Mouse (Mus musculus) Patski (cell line): ENCODE data around the gene Crip3. TPM values are rescaled to one million over a fixed set of nuclear protein-coding genes. Genes with fewer than 3 reads are reported as not detected.

Source experiments
- ATAC-seq: fragments of 100-300 bp; one replicate; pipeline ENCODE4 v1.8.0; 2021
- CTCF ChIA-PET: fragments of 350-600 bp; sonication (Branson Sonifier 250); formaldehyde crosslinking; loops from one replicate; lab custom pipeline; 2022; ENCODE audit warnings: inconsistent platforms; lab: Charles Lee
- POLR2A ChIA-PET: fragments of 350-600 bp; sonication (Branson Sonifier 250); formaldehyde crosslinking; loops from one replicate; lab custom pipeline; 2022; ENCODE audit warnings: antibody characterized with exemption, inconsistent platforms; lab: Charles Lee
- DNase-seq: peaks from one replicate; pipeline ENCODE4 v3.0.0-alpha.2; 2011; ENCODE audit warnings: low read depth, low spot score
- H3K27me3 ChIP-seq: fragments of 371-371 bp; one replicate; pipeline ENCODE4 v1.5.1; 2021
- CTCF ChIP-seq: fragments of 100-300 bp; IDR thresholded peaks from one replicate; pipeline ENCODE4 v1.5.1; 2021
- in situ Hi-C: fragments of 300-500 bp; cut with MboI; formaldehyde crosslinking; loops from 3 replicates; pipeline ENCODE4 v1.11.1; 2018; ENCODE audit warnings: low pct_unique_long_range_greater_than_20kb, mixed read lengths
- polyA plus RNA-seq: library from polyadenylated mRNA; unstranded; gene quantifications from one replicate; pipeline ENCODE4 v1.2.3, GENCODE M21; 2021

Crip3 gene
- polyA plus RNA-seq, 1 experiment from 2014 or later: not detected

- no peaks in the 10 kb centered on the region for H3K27me3 ChIP-seq
- no peak for ATAC-seq
- in situ Hi-C loops: no loop called here
- ChIA-PET CTCF (interaction anchor here (1.3 kb wide), 1 partner anchor 10 kb away, joined by 4 read pairs; no protein-coding TSS in a partner anchor), POLR2A (no interaction called here)
- TF ChIP-seq CTCF: no peak
- no peak for DNase-seq
Observed at GRCm38 (mm10) chr17:46426496-46426895, 2.2 kb upstream of the Crip3 start.

DNA sequence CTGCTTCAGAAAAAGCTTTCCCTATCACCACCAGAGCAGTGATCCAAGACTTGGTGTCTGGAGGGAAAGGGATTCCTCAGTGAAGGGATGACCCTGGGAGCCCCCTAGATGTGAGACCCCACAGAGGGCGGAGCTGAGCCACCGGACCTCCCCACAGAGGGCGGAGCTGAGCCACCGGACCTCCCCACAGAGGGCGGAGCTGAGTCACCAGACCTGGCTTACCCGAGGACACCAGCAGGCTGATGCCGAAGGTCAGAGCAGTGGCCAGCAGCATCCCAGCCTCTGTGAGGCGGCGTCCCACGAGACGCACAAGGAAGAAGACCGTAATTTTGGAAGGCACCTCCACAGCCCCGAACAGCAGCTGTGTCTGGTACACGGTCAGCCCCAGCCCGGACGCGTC, 4.9 kb downstream of the Crip3 start:
- ATAC-seq (no peak), DNase-seq (no peak)
- ChIA-PET POLR2A (no interaction called here), CTCF (no interaction called here)
- TF ChIP-seq CTCF: no peak
- in situ Hi-C loops: no loop called here
- peaks cover 3% of the 10 kb centered on the region for H3K27me3 ChIP-seq

DNA sequence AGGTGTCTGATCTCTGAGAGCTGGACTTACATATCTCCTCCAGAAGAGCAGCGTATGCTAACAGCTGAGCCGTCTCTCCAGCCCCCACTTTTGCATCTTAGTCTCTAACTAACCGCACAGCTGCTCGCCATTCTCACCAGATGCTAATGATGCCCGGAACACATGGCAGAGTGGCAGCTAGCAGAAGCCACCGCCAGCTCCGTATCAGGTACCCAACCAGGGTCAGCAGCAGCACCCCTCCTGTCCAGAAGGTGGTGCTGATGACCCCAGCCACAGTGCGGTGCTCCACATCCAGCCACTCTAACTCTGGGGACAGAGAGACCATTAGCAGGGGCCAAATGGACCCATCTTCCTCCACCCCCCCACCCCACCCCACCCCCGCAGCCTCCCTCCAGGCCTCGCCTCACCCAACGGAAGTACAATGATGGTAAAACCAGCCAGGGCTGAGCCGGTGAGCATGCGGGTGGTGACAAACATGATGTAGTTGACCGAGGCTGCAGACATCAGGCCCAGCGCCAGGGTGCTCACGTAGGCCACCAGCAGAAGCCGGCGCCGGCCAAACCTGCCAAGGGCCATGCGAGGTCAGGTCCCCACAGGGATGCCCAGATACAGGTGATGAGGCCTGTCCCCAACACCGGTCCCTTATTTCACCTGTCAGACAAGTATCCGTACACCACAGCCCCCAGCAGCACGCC, 8.1 kb downstream of the Crip3 start:
- CTCF ChIA-PET: interaction anchor here (1.4 kb wide), 1 partner anchor 8 kb away, joined by 4 read pairs; the partner anchor contains the start of gene Crip3
- peaks cover 3% of the 10 kb centered on the region for H3K27me3 ChIP-seq
- in situ Hi-C loops: no loop called here

DNA sequence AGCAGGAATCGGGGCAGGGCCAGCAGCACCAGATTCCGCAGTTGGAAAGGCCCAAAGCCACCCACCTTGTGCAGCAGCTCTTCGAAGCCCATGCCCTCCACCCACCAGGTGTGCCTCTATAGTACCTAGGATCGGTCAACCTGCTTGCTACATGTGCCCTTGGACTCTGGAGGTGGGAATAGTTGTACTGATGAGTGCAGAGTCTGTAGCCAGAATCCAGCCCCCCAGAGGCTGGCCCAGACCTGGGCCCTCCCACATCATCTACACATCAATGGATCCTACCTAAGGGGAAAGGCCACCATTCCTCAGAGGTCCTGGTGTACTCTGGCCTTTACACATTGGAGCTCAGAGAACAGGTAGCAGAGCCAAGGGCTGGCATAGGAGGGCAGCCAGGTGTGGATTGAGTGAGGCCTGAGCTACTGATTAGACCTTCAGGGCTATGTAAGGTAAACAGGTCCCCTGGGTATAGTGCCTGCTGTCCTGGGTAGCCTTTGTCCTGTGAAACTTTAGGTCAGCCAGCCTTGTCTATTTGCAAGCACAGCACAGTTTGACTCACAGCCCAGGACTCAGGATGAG, 9.7 kb downstream of the Crip3 start, which contains the start of gene Slc22a7:
Slc22a7 (minus strand) TSS at position 160 of the 576 bp plus-strand sequence.
- CTCF ChIA-PET: interaction anchor here (1.4 kb wide), 1 partner anchor 9 kb away, joined by 4 read pairs; the partner anchor contains the start of gene Crip3
- in situ Hi-C loops: no loop called here
- H3K27me3 ChIP-seq: peaks cover 16% of the 10 kb centered on the region
- TF ChIP-seq CTCF: no peak
- ATAC-seq (no peak), DNase-seq (no peak)
- POLR2A ChIA-PET: no interaction called here

More for the DNA sequence above, 8.1 kb downstream of the Crip3 start:
- DNase-seq (no peak), ATAC-seq (no peak)
- no peak for TF ChIP-seq CTCF
- POLR2A ChIA-PET: no interaction called here

GRCm38 (mm10) chr17:46439176-46439575, 10.4 kb downstream of the Crip3 start:
- in situ Hi-C loops: no loop called here
- no peak for ATAC-seq
- ChIA-PET POLR2A (no interaction called here), CTCF (no interaction called here)
- DNase-seq: no peak
- no peak for TF ChIP-seq CTCF
- peaks cover 22% of the 10 kb centered on the region for H3K27me3 ChIP-seq

- in situ Hi-C loops: no loop called here
- H3K27me3 ChIP-seq: peaks cover 57% of the 10 kb centered on the region
- DNase-seq (no peak), ATAC-seq (no peak)
- CTCF ChIA-PET: no interaction called here
- POLR2A ChIA-PET: no interaction called here
- no peak for TF ChIP-seq CTCF
Observed at GRCm38 (mm10) chr17:46444839-46445579, 16.3 kb downstream of the Crip3 start.

GRCm38 (mm10) chr17:46446264-46446663, 17.5 kb downstream of the Crip3 start:
- POLR2A ChIA-PET: no interaction called here
- no peak for TF ChIP-seq CTCF
- no peak for ATAC-seq
- no peak for DNase-seq
- CTCF ChIA-PET: no interaction called here
- in situ Hi-C loops: no loop called here
- H3K27me3 ChIP-seq: peaks cover 57% of the 10 kb centered on the region

- in situ Hi-C loops: no loop called here
- no peak for TF ChIP-seq CTCF
- DNase-seq (no peak), ATAC-seq (no peak)
- H3K27me3 ChIP-seq: peaks cover 43% of the 10 kb centered on the region
- POLR2A ChIA-PET: no interaction called here
- CTCF ChIA-PET: no interaction called here
Observed at GRCm38 (mm10) chr17:46452683-46453082, 24.0 kb downstream of the Crip3 start.

DNA sequence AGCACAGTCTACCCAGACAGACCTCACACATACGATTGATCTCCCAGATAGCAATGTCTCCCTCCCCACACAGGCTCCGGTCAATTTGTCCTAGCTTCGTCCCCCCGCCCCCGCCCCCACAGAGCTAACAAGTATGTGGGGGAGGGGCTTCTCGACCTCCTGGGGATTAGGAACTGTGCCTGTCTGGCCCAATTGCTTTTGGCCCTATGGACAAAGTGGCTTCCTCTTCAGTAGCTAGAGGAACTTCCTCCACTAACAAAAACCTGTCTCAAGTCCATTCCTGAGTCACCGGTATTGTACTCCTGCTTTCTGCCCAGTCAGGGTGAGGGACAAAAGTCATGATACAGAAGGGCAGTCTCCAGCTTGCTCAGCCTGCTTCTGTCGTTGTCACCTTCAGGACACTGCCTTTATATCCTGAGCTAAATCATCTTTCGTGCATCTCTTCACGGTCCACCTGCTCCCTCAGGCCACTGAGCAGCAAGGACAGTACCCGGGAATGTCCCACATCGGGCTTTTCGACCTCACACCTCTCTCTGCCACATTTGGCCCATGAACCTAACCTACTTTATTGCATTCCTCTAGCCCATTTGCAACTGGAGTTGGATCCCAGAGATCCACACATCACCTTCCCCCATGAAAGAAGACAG, 24.7 kb downstream of the Crip3 start:
- ATAC-seq: no peak
- in situ Hi-C loops: no loop called here
- peaks cover 44% of the 10 kb centered on the region for H3K27me3 ChIP-seq
- DNase-seq: no peak
- ChIA-PET POLR2A (no interaction called here), CTCF (interaction anchor here (0.6 kb wide), 1 partner anchor 356 kb away, joined by 3 read pairs; no protein-coding TSS in a partner anchor)
- TF ChIP-seq CTCF: no peak

DNA sequence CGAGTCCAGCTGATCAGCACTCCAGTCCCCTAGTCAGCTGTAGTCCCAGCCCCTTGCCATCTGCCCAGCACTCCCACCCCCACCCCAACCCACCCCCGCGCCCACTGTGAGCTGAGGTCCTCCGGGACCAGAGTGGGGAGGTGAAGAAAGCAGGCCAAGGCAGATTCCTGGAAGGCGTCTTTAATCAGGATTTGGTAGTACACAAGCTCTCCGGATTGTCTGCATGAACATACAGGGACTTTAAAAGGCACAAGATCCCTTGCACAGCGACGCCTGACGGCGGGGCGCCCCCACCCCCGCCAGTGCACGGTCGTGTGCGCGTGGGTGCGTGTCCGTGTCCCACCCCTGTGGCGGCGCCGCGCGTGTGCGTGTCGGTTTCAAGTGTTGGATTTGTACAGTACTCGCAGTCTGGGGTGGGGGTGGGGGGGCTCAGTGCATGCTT, 25.3 kb downstream of the Crip3 start:
- peaks cover 44% of the 10 kb centered on the region for H3K27me3 ChIP-seq
- no peak for DNase-seq
- ChIA-PET CTCF (interaction anchor here (0.6 kb wide), 1 partner anchor 355 kb away, joined by 3 read pairs; no protein-coding TSS in a partner anchor), POLR2A (no interaction called here)
- TF ChIP-seq CTCF: no peak
- in situ Hi-C loops: no loop called here
- ATAC-seq: no peak
